Mouse (Mus musculus) erythroblast, embryonic 14.5 days (primary cell): ENCODE measurements around the gene Alg9.

Experiments
- GATA1 ChIP-seq: IDR thresholded peaks from 2 replicates; pipeline ENCODE4 v1.6.1; 2012; ENCODE audit warnings: low read length, inconsistent platforms, mixed read lengths
- TAL1 ChIP-seq: IDR thresholded peaks from 3 replicates; pipeline ENCODE4 v1.6.1; 2012; ENCODE audit warnings: low read length, inconsistent platforms, mixed read lengths

- TF ChIP-seq TAL1 = no peak
- no peak for TF ChIP-seq GATA1
Observed at GRCm38 (mm10) chr9:50753947-50754346, 20.9 kb upstream of the Alg9 start.
